Mouse (Mus musculus) kidney, adult 2 months (tissue): ENCODE measurements at regions not wholly inside any gene's neighbourhood (a gene's known extent, or its start where the extent isn't known, plus 50 kb on each side); places are given as distances from the start of the nearest gene placed in this dataset.

ENCODE experiments used
- CTCF ChIP-seq: fragments of 200-500 bp; conservative IDR thresholded peaks from 2 replicates; pipeline ENCODE4 v1.5.1; 2011; ENCODE audit warnings: low read depth, mild to moderate bottlenecking, control low read depth, low read length, moderate library complexity, mixed read lengths; ENCODE audit not compliant: insufficient read depth, insufficient read length
- POLR2A ChIP-seq: fragments of 200-500 bp; IDR thresholded peaks from one replicate; pipeline ENCODE4 v1.6.1; 2011; ENCODE audit warnings: low read depth, low read length, control low read depth

DNA sequence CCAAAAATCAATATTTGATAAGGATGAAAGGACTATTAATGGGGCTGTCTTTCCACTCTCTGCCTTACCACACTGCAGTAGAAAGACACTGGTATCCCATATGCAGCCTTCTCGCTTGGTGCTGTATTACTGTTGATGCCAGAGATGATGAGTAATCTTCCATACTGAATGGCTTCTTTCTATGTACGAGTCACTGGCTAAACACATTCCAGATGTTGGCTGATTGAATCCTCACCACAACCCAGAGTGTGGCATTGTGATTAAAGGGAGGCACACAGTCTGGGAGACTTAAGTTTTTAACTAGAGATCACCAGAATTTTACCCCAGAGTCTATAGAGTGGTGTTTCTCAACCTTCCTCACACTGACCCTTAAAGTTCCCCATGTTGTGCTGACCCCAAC is 84.9 kb upstream of the Ank start:
- TF ChIP-seq CTCF (no peak), POLR2A (no peak)
